Mouse (Mus musculus) stomach, postnatal 0 days (tissue): ENCODE data around the gene Bace1.

Source experiments
- CTCF ChIP-seq: IDR thresholded peaks from 2 replicates; pipeline ENCODE4 v1.5.1; 2016; ENCODE audit warnings: antibody characterized with exemption, low read depth, mild to moderate bottlenecking, moderate library complexity
- EP300 ChIP-seq: optimal IDR thresholded peaks from 2 replicates; pipeline ENCODE3; 2016; ENCODE audit warnings: antibody characterized with exemption

- no peak for TF ChIP-seq CTCF
- TF ChIP-seq EP300: no peak
Observed at GRCm38 (mm10) chr9:45870265-45870664, 31.9 kb downstream of the Bace1 start.
